ENCODE assay signal across 1 mouse cellular context in the genomic region with DNA sequence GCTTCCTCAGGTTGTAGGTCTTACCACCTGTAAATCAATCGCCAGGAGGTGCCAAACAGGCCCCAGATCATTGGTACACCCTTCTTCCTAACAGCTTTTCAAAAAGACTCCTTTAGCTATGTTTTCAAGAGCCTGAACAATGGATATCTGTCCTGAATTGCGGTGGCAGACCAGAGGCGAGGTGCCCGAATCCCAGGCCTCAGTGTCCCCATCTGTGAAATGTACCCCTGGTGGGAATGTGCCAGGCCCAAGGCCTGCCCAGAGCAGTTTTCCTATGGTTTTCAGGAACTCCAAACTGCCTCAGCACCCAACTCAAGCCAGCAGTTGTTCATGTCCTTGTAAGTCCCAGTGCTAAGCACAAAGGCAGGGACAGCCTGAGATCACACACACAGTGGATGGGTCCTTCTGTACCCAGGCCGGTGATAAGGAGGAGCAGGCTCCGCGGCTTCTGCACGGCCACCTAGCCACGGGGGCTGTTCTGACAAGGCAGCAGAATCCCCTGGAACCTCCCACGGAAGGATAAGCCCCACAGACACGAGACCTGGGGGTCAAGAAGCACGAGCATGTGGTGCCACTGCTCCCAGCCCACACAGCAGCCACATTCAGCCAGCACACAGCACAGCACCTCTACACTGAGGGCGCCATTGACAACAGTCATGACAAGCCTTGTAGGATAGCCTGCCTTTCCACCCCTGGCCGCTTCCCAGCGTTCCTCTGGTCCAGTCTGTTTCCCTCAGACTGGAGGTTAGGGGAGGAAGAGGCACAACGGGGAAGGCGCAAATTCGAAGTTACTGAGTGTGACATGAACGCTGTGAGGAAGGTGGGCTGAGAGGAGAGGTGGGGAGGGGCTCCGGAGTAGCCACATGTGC.
TF ChIP-seq lines count a peak whose summit lies in the region.

No protein-coding gene starts in this region.

TF ChIP-seq in ES-E14, 5 proteins besides CTCF, POLR2A, EP300 and RAD21:
- no peak for TF ChIP-seq MAFK (IDR thresholded peaks at IDR 0.05; ENCODE audit: insufficient read depth, low read depth, low read length)
- no peak for TF ChIP-seq ZNF384 (IDR thresholded peaks at IDR 0.05; ENCODE audit: low read depth, low read length)
- TF ChIP-seq HCFC1 (IDR thresholded peaks at IDR 0.05; ENCODE audit: borderline replicate concordance, insufficient read depth, low read length) = no peak
- TF ChIP-seq ZC3H11A (IDR thresholded peaks at IDR 0.05; ENCODE audit: borderline replicate concordance, low read depth, low read length) = no peak
- TF ChIP-seq CHD2 (IDR thresholded peaks at IDR 0.05; ENCODE audit: low read depth, low read length) = no peak
